Mouse (Mus musculus): ENCODE measurements around the gene L3hypdh. TPM values are rescaled to one million over a fixed set of nuclear protein-coding genes. Genes with fewer than 3 reads are reported as not detected.
A peak's percentile ranks its signal among the peaks of the same experiment; 100 is the strongest.

L3hypdh gene
- polyA plus RNA-seq (2015; fragmentation: Nextera tagmentation; extraction: Ambion mirVana), result 22.4 and 23.7 TPM in 2 replicates

- peak within 1 kb of the TSS; percentile 77 for H3K9ac ChIP-seq
- no peaks in the 10 kb centered on the region for H3K9me3 ChIP-seq (replicated peaks)
- ATAC-seq (replicated peaks; ENCODE audit: low FRiP score), result peak; percentile 97
- peak within 1 kb of the TSS; percentile 95 for H3K4me2 ChIP-seq
- no peaks in the 10 kb centered on the region for H3K27me3 ChIP-seq
- peaks cover 8% of the 10 kb centered on the region for H3K36me3 ChIP-seq
- under 1% methylated on average over 60 of the region's 60 CpGs for WGBS
- peak within 1 kb of the TSS; percentile 98 for H3K27ac ChIP-seq
- H3K4me3 ChIP-seq (replicated peaks), result peak within 1 kb of the TSS; percentile 82
- H3K4me1 ChIP-seq, result peaks cover 34% of the 10 kb centered on the region
These were observed at the start of gene L3hypdh, which contains the start of gene Jkamp for GRCm38 (mm10) chr12:72085329-72086165. TSS of gene L3hypdh (minus strand) at chr12:72085439. TSS of gene Jkamp (plus strand) at chr12:72085589.

GRCm38 (mm10) chr12:72129203-72129602 is 44.0 kb upstream of the L3hypdh start:
- no peaks in the 10 kb centered on the region for H3K27me3 ChIP-seq
- no peaks in the 10 kb centered on the region for H3K4me1 ChIP-seq
- H3K4me3 ChIP-seq (replicated peaks), result no peak overlapping the region
- WGBS, result 89% methylated on average over 10 of the region's 10 CpGs
- no peaks in the 10 kb centered on the region for H3K36me3 ChIP-seq
- ATAC-seq (replicated peaks; ENCODE audit: low FRiP score), result no peak
- H3K4me2 ChIP-seq, result no peak overlapping the region
- H3K9me3 ChIP-seq (replicated peaks), result no peaks in the 10 kb centered on the region
- H3K9ac ChIP-seq, result no peak overlapping the region
- H3K27ac ChIP-seq, result no peak overlapping the region

GRCm38 (mm10) chr12:72115686-72116345 is 30.6 kb upstream of the L3hypdh start:
- ATAC-seq (replicated peaks; ENCODE audit: low FRiP score), result no peak
- Histone ChIP-seq H3K4me2 (no peak overlapping the region), H3K4me1 (no peaks in the 10 kb centered on the region), H3K4me3 (replicated peaks) (no peak overlapping the region), H3K9me3 (replicated peaks) (no peaks in the 10 kb centered on the region), H3K27ac (no peak overlapping the region), H3K27me3 (no peaks in the 10 kb centered on the region), H3K36me3 (no peaks in the 10 kb centered on the region), H3K9ac (no peak overlapping the region)
- 75% methylated on average over 22 of the region's 23 CpGs for WGBS

- 78% methylated on average over 6 of the region's 6 CpGs for WGBS
These were observed 29.9 kb upstream of the L3hypdh start for GRCm38 (mm10) chr12:72115126-72115525.

GRCm38 (mm10) chr12:72104525-72105281 is 19.5 kb upstream of the L3hypdh start:
- Histone ChIP-seq H3K9ac (no peak overlapping the region), H3K27ac (no peak overlapping the region), H3K4me3 (replicated peaks) (no peak overlapping the region), H3K9me3 (replicated peaks) (no peaks in the 10 kb centered on the region), H3K27me3 (no peaks in the 10 kb centered on the region), H3K4me2 (peak overlapping the region; percentile 44), H3K4me1 (no peaks in the 10 kb centered on the region), H3K36me3 (peaks cover 18% of the 10 kb centered on the region)
- 24% methylated on average over 14 of the region's 14 CpGs for WGBS
- peak; percentile 40 for ATAC-seq (replicated peaks; ENCODE audit: low FRiP score)

More at GRCm38 (mm10) chr12:72115126-72115525, 29.9 kb upstream of the L3hypdh start:
- no peak for ATAC-seq (replicated peaks; ENCODE audit: low FRiP score)
- H3K27ac ChIP-seq, result no peak overlapping the region
- H3K4me2 ChIP-seq, result no peak overlapping the region
- H3K9ac ChIP-seq, result no peak overlapping the region
- H3K36me3 ChIP-seq, result no peaks in the 10 kb centered on the region
- no peaks in the 10 kb centered on the region for H3K9me3 ChIP-seq (replicated peaks)
- H3K4me1 ChIP-seq, result no peaks in the 10 kb centered on the region
- no peak overlapping the region for H3K4me3 ChIP-seq (replicated peaks)
- H3K27me3 ChIP-seq, result no peaks in the 10 kb centered on the region

GRCm38 (mm10) chr12:72104027-72104426 is 18.8 kb upstream of the L3hypdh start:
- 94% methylated on average over 5 of the region's 5 CpGs for WGBS
- no peak for ATAC-seq (replicated peaks; ENCODE audit: low FRiP score)
- no peak overlapping the region for H3K27ac ChIP-seq
- no peaks in the 10 kb centered on the region for H3K4me1 ChIP-seq
- no peaks in the 10 kb centered on the region for H3K9me3 ChIP-seq (replicated peaks)
- H3K4me3 ChIP-seq (replicated peaks), result no peak overlapping the region
- no peak overlapping the region for H3K4me2 ChIP-seq
- peaks cover 24% of the 10 kb centered on the region for H3K36me3 ChIP-seq
- H3K27me3 ChIP-seq, result no peaks in the 10 kb centered on the region
- H3K9ac ChIP-seq, result no peak overlapping the region

- no peak overlapping the region for H3K9ac ChIP-seq
- H3K4me1 ChIP-seq, result no peaks in the 10 kb centered on the region
- no peak overlapping the region for H3K4me3 ChIP-seq (replicated peaks)
- no peak overlapping the region for H3K27ac ChIP-seq
- H3K27me3 ChIP-seq, result no peaks in the 10 kb centered on the region
- no peak overlapping the region for H3K4me2 ChIP-seq
- 86% methylated on average over 6 of the region's 6 CpGs for WGBS
- no peak for ATAC-seq (replicated peaks; ENCODE audit: low FRiP score)
- H3K36me3 ChIP-seq, result peaks cover 30% of the 10 kb centered on the region
- H3K9me3 ChIP-seq (replicated peaks), result no peaks in the 10 kb centered on the region
These were observed 17.5 kb upstream of the L3hypdh start for GRCm38 (mm10) chr12:72102776-72103175.

GRCm38 (mm10) chr12:72096966-72097365 is 11.7 kb upstream of the L3hypdh start:
- H3K4me1 ChIP-seq, result no peaks in the 10 kb centered on the region
- no peak overlapping the region for H3K9ac ChIP-seq
- no peak overlapping the region for H3K27ac ChIP-seq
- no peak overlapping the region for H3K4me3 ChIP-seq (replicated peaks)
- no peak overlapping the region for H3K4me2 ChIP-seq
- no peak for ATAC-seq (replicated peaks; ENCODE audit: low FRiP score)
- no peaks in the 10 kb centered on the region for H3K27me3 ChIP-seq
- H3K36me3 ChIP-seq, result peaks cover 85% of the 10 kb centered on the region
- H3K9me3 ChIP-seq (replicated peaks), result no peaks in the 10 kb centered on the region
- WGBS, result 95% methylated on average over 8 of the region's 8 CpGs

- H3K9me3 ChIP-seq (replicated peaks), result no peaks in the 10 kb centered on the region
- no peak overlapping the region for H3K4me3 ChIP-seq (replicated peaks)
- 90% methylated on average over 4 of the region's 4 CpGs for WGBS
- no peak overlapping the region for H3K27ac ChIP-seq
- ATAC-seq (replicated peaks; ENCODE audit: low FRiP score), result no peak
- peaks cover 14% of the 10 kb centered on the region for H3K4me1 ChIP-seq
- H3K9ac ChIP-seq, result no peak overlapping the region
- no peaks in the 10 kb centered on the region for H3K27me3 ChIP-seq
- H3K4me2 ChIP-seq, result no peak overlapping the region
- peaks cover 49% of the 10 kb centered on the region for H3K36me3 ChIP-seq
These were observed 4.6 kb upstream of the L3hypdh start for GRCm38 (mm10) chr12:72089802-72090201.

- ATAC-seq (replicated peaks; ENCODE audit: low FRiP score), result no peak
- WGBS, result 1% methylated on average over 18 of the region's 18 CpGs
- H3K27ac ChIP-seq, result peak overlapping the region; percentile 98
- H3K36me3 ChIP-seq, result peaks cover 14% of the 10 kb centered on the region
- no peaks in the 10 kb centered on the region for H3K9me3 ChIP-seq (replicated peaks)
- H3K4me3 ChIP-seq (replicated peaks), result peak overlapping the region; percentile 82
- no peaks in the 10 kb centered on the region for H3K27me3 ChIP-seq
- H3K9ac ChIP-seq, result peak overlapping the region; percentile 77
- H3K4me2 ChIP-seq, result peak overlapping the region; percentile 95
- peaks cover 34% of the 10 kb centered on the region for H3K4me1 ChIP-seq
These were observed 1.1 kb upstream of the L3hypdh start for GRCm38 (mm10) chr12:72086166-72086825.

- no peaks in the 10 kb centered on the region for H3K27me3 ChIP-seq
- H3K4me3 ChIP-seq (replicated peaks), result peak overlapping the region; percentile 82
- no peaks in the 10 kb centered on the region for H3K9me3 ChIP-seq (replicated peaks)
- H3K4me2 ChIP-seq, result peak overlapping the region; percentile 95
- peak overlapping the region; percentile 76 for H3K9ac ChIP-seq
- ATAC-seq (replicated peaks; ENCODE audit: low FRiP score), result peak; percentile 37; the same call in 1 of the 2 replicates
- under 1% methylated on average over 31 of the region's 31 CpGs for WGBS
- peaks cover 3% of the 10 kb centered on the region for H3K36me3 ChIP-seq
- peaks cover 34% of the 10 kb centered on the region for H3K4me1 ChIP-seq
- H3K27ac ChIP-seq, result peak overlapping the region; percentile 98
These were observed 263 bp downstream of the L3hypdh start for GRCm38 (mm10) chr12:72085024-72085328.
